Mouse (Mus musculus): ENCODE results near the gene Efhc1.

DNA sequence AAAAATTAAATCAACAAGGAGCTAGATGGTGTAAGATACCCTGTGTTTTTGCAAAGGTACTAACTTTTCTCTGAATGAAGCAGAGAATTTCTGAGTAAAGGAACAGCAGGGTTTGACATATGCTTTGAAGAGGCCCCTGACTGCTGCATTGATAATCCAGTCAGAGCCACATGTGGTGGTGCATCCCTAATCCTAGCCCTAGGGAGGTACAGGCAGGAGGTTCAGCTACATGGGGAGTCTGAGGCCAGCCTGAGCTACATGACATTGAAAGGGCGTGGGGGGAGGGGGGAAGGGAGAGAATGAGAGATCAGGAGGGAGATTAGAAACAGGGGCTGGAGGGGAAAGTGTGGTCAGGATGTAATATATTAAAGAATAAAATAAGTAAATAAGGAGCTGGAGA is 29.1 kb downstream of the Efhc1 start:
- no peak for TF ChIP-seq CTCF (IDR thresholded peaks at IDR 0.05; ENCODE audit: borderline replicate concordance, insufficient read depth, low read length)
- no peak for TF ChIP-seq POLR2A (IDR thresholded peaks at IDR 0.05; ENCODE audit: low read depth, low read length)
